Comparison of ENCODE assay signal across 21 mouse cellular contexts in the genomic region with DNA sequence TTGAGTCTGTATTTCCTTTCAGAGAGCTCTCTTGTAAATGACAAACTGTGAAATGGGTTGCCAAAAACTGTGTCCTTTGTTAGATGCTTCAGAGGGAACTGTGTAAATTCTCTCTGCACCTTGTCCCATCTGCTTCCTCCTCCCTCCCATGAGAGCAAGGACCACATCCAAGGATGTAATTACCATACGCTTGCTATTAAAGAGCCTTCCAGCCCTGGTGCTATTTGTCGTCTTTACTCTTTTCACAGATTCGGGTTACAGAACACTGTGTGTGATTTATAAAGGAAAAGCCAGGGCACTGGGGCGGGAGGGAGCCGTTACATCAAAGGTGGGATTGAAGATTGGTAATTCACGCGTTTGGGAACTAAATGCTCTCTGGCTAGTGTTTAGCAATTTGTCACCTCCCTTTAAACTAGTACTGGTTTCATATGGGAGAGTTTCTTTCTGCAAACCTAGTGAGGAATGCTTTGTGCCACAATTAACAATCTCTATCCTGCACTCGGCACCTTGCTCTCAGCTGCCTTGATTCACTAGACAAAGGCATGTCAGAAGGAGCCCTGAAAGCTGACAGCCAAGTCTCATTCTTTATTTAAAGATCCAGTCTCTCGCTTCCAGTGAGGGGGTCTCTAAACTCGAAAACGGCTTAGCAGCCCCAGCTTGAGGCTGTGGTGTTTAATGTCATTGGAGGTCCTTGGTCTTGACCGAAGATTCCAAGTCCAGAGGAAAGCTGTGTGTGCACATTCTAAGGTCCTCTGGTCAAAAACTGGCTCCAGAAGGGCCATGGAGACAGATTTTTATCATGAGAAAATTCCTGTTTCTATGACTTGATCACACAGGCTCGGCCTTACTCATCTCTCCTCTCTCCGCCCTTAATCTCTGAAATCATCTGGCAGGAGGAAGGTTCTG. TPM values are rescaled to one million over a fixed set of nuclear protein-coding genes. Genes with fewer than 3 reads are reported as not detected.
DNase-seq lines count a peak whose midpoint lies in the region; ATAC-seq lines count a peak whose summit lies in the region.
"Had no signal": no experiment of that assay in that cellular context is flagged by ENCODE, and none has a peak within 500 bp of the region (broad histone marks: within the 10 kb centered on the region; RNA-seq: fewer than 3 reads in every experiment).

No protein-coding gene starts in this region.

- no peak overlapping the region for H3K4me3 ChIP-seq in neural tube, embryonic 13.5 days
- no peak overlapping the region for H3K4me3 ChIP-seq in midbrain, embryonic 10.5 days
- H3K4me3 ChIP-seq: embryonic facial prominence, embryonic 12.5 days; gastrocnemius, adult 2 months; heart, adult 2 months; lung, embryonic 15.5 days had no signal

- peaks cover 49% of the 10 kb centered on the region for H3K4me1 ChIP-seq in neural tube, embryonic 13.5 days (replicated peaks)
- H3K4me1 ChIP-seq in midbrain, embryonic 10.5 days = peaks cover 44% of the 10 kb centered on the region

- 0 out of 2 replicates have a peak overlapping the region, but pooled peaks have one; percentile 38 for H3K9ac ChIP-seq in neural tube, embryonic 13.5 days
- H3K9ac ChIP-seq: embryonic facial prominence, embryonic 12.5 days; lung, embryonic 15.5 days had no signal

- WGBS in neural tube, embryonic 13.5 days = 18% methylated on average over 14 of the region's 14 CpGs
- WGBS in midbrain, embryonic 10.5 days = 24% methylated on average over 14 of the region's 14 CpGs

- DNase-seq in embryo, embryonic 10.5 days (ENCODE audit: low spot score) = peak; percentile 12
- DNase-seq in embryo, embryonic 9.5 days (ENCODE audit: extremely low spot score) = no peak
- no peak for DNase-seq in neural tube, embryonic 10.5 days (ENCODE audit: extremely low spot score, low spot score)
- DNase-seq in midbrain, embryonic 10.5 days (ENCODE audit: low spot score) = peak; percentile 23
- no peak for DNase-seq in right cerebral cortex, postnatal 25 days
- DNase-seq in lung, postnatal 36 days = no peak
- DNase-seq in retina, embryonic 14.5 days (ENCODE audit: low spot score) = no peak
- DNase-seq: adrenal gland, adult 8-10 months; cerebellum, adult 8-10 months; gastrocnemius, adult 2 months; heart, postnatal 10 days; kidney, postnatal 10 days; layer of hippocampus, adult 9-11 months; right cerebral cortex, adult 18-20 months; thymus, postnatal 4 days had no signal

- H3K36me3 ChIP-seq in neural tube, embryonic 13.5 days = no peaks in the 10 kb centered on the region
- no peaks in the 10 kb centered on the region for H3K36me3 ChIP-seq in midbrain, embryonic 10.5 days
- H3K36me3 ChIP-seq: embryonic facial prominence, embryonic 12.5 days; lung, embryonic 15.5 days had no signal

- peaks cover 10% of the 10 kb centered on the region for H3K27me3 ChIP-seq in neural tube, embryonic 13.5 days
- H3K27me3 ChIP-seq in midbrain, embryonic 10.5 days (ENCODE audit: low read depth, poor library complexity, severe bottlenecking) = peaks cover 32% of the 10 kb centered on the region

- no peaks in the 10 kb centered on the region for H3K9me3 ChIP-seq in neural tube, embryonic 13.5 days
- H3K9me3 ChIP-seq in midbrain, embryonic 10.5 days (replicated peaks) = no peaks in the 10 kb centered on the region
- H3K9me3 ChIP-seq: embryonic facial prominence, embryonic 12.5 days; lung, embryonic 15.5 days had no signal

- H3K4me2 ChIP-seq in neural tube, embryonic 13.5 days = no peak overlapping the region; the same call in 1 of the 2 replicates
- H3K4me2 ChIP-seq: embryonic facial prominence, embryonic 12.5 days; liver, embryonic 11.5 days; lung, embryonic 15.5 days had no signal

- ATAC-seq in neural tube, embryonic 13.5 days (ENCODE audit: low read depth) = peak; percentile 21; the same call in 1 of the 2 replicates
- ATAC-seq: inflammation-experienced regulatory T-cells, adult 6 months had no signal

- peak overlapping the region; percentile 75 for H3K27ac ChIP-seq in neural tube, embryonic 13.5 days (replicated peaks)
- peak overlapping the region; percentile 77 for H3K27ac ChIP-seq in midbrain, embryonic 10.5 days (replicated peaks)
- H3K27ac ChIP-seq: embryonic facial prominence, embryonic 12.5 days; gastrocnemius, adult 2 months; heart, adult 2 months; lung, embryonic 15.5 days had no signal

RNA-seq across cellular contexts. Expression of a gene that starts 22.5 kb away (rescaled TPM):
- polyA plus RNA-seq in neural tube, embryonic 13.5 days (2015; fragmentation: Nextera tagmentation; extraction: Ambion mirVana) = 60.5 and 63.4 TPM in 2 replicates
- polyA plus RNA-seq in midbrain, embryonic 10.5 days (2016; fragmentation: Nextera tagmentation; extraction: Ambion mirVana) = 14.9 and 28.9 TPM in 2 replicates

Comparison
In these comparisons a context has a peak if more than half of its experiments do, and no peak if none do; other contexts are left out.
1. DNase-seq: peak in embryo, embryonic 10.5 days (single experiment) and midbrain, embryonic 10.5 days (single experiment); none in embryo, embryonic 9.5 days (single experiment), neural tube, embryonic 10.5 days (single experiment), right cerebral cortex, postnatal 25 days (single experiment), lung, postnatal 36 days (single experiment) and retina, embryonic 14.5 days (single experiment).